Mouse (Mus musculus) myocyte (in vitro differentiated cells): Measurements from ENCODE around the gene Degs1. TPM values are rescaled to one million over a fixed set of nuclear protein-coding genes. Genes with fewer than 3 reads are reported as not detected.

ENCODE experiments used
- H3K27me3 ChIP-seq: one replicate; pipeline ENCODE4 v1.6.1; 2011; ENCODE audit not compliant: control insufficient read depth, insufficient read depth, insufficient read length
- H3K36me3 ChIP-seq: one replicate; pipeline ENCODE4 v1.6.1; 2011; ENCODE audit not compliant: control insufficient read depth, insufficient read depth
- H3K4me2 ChIP-seq: one replicate; pipeline ENCODE4 v1.6.1; 2011; ENCODE audit warnings: low read depth, control low read depth
- H3K4me3 ChIP-seq: one replicate; pipeline ENCODE4 v1.5.1; 2011; ENCODE audit warnings: mild to moderate bottlenecking, control low read depth, moderate library complexity
- H3K79me2 ChIP-seq: one replicate; pipeline ENCODE4 v1.6.1; 2011; ENCODE audit not compliant: control insufficient read depth, insufficient read depth
- H3ac ChIP-seq: one replicate; pipeline ENCODE4 v1.6.1; 2011; ENCODE audit not compliant: control insufficient read depth, insufficient read length
- CEBPB ChIP-seq: IDR thresholded peaks from 2 replicates; pipeline ENCODE4 v1.6.1; 2011; ENCODE audit warnings: mild to moderate bottlenecking, moderate library complexity; ENCODE audit not compliant: poor library complexity, insufficient read depth, severe bottlenecking
- E2F4 ChIP-seq: IDR thresholded peaks from one replicate; pipeline ENCODE4 v1.6.1; 2011; ENCODE audit warnings: mild to moderate bottlenecking, control low read depth, moderate library complexity; ENCODE audit not compliant: insufficient read depth
- MAX ChIP-seq: IDR thresholded peaks from one replicate; pipeline ENCODE4 v1.6.1; 2011; ENCODE audit warnings: low read depth, mild to moderate bottlenecking, control low read depth
- MYOD1 ChIP-seq, 3 experiments: IDR thresholded peaks; one replicate each; pipeline ENCODE4 v1.6.1; 2011; ENCODE audit warnings: control low read depth in 2 of 3, low read depth in 2 of 3, mild to moderate bottlenecking in 2 of 3, moderate library complexity in 1 of 3; ENCODE audit not compliant: insufficient read length in 2 of 3, control insufficient read depth in 1 of 3
- MYOG ChIP-seq, 3 experiments: IDR thresholded peaks; one replicate each; pipeline ENCODE4 v1.6.1; 2011; ENCODE audit warnings: control low read depth in 2 of 3, low read depth in 2 of 3, mild to moderate bottlenecking in 2 of 3; ENCODE audit not compliant: insufficient read length in 2 of 3, control insufficient read depth in 1 of 3, insufficient read depth in 1 of 3
- POLR2A ChIP-seq: IDR thresholded peaks from one replicate; pipeline ENCODE4 v1.6.1; 2011; ENCODE audit warnings: low read depth, mild to moderate bottlenecking, control low read depth, moderate library complexity; ENCODE audit not compliant: insufficient read length
- POLR2AphosphoS2 ChIP-seq: IDR thresholded peaks from one replicate; pipeline ENCODE4 v1.6.1; 2011; ENCODE audit warnings: low read depth, control low read depth; ENCODE audit not compliant: insufficient read length
- REST ChIP-seq: IDR thresholded peaks from one replicate; pipeline ENCODE4 v1.6.1; 2011; ENCODE audit warnings: mild to moderate bottlenecking, control low read depth, moderate library complexity; ENCODE audit not compliant: insufficient read depth, insufficient read length
- SRF ChIP-seq: IDR thresholded peaks from one replicate; pipeline ENCODE4 v1.6.1; 2011; ENCODE audit warnings: low read depth; ENCODE audit not compliant: control insufficient read depth, insufficient read length
- TCF12 ChIP-seq: IDR thresholded peaks from one replicate; pipeline ENCODE4 v1.6.1; 2011; ENCODE audit warnings: mild to moderate bottlenecking, control low read depth; ENCODE audit not compliant: poor library complexity, insufficient read depth, severe bottlenecking
- TCF3 ChIP-seq: IDR thresholded peaks from one replicate; pipeline ENCODE4 v1.6.1; 2011; ENCODE audit warnings: low read depth, control low read depth; ENCODE audit not compliant: insufficient read length
- USF1 ChIP-seq: IDR thresholded peaks from one replicate; pipeline ENCODE4 v1.6.1; 2011; ENCODE audit warnings: low read depth, mild to moderate bottlenecking, control low read depth, moderate library complexity
- polyA plus RNA-seq: library from polyadenylated mRNA; unstranded; fragments of >200 nt; fragmentation: generic; extraction: Trizol; gene quantifications from one replicate; pipeline ENCODE4 v1.2.1, GENCODE M21; 2012; ENCODE audit warnings: missing spikeins

Degs1 gene
- polyA plus RNA-seq, 1 experiment: 110 TPM

DNA sequence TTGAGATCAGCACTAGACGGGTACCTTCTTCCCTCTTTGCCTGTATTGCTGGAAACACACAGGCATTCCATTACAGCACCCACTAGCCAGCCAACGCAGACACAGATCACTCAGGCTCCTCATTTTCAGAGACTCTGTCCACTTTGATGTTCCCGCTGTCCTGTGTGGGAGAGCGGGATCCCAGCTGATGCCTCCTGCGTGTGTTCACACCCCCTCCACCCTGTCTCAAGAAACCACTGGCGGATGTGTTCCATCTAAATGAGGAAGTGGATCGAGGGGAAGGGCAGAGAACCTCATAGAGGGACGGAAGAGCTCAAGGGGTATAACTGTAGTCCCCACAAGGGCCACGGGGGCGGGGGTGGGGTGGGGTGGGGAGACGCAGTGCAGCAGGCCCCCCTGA is 27.6 kb downstream of the Degs1 start:
- no peaks in the 10 kb centered on the region for H3K36me3 ChIP-seq

DNA sequence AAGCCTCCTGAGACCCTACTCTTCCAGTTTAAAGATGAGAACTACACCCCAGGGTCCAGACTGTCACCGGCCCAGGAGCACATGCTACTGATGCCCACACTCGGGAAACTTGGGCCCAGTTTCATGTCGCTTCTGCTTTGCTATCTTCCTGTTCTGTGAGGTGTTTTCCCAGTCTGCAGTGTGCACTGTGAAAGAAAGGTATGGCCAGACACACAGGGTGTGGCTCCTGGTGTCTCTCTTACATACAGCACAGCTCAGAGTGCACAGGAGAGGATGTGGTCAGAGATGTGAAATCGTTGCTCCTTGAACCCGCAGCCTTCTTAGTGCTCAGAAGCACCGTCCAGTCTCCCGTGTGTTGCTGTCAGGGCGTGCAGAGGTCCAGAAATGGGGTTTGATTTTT is 28.0 kb downstream of the Degs1 start:
- TF ChIP-seq CEBPB (no peak), SRF (no peak), MYOG (IDR thresholded peaks at IDR 0.05; ENCODE audit: control insufficient read depth in 1 of 3, insufficient read depth in 1 of 3, insufficient read length in 2 of 3, low read depth in 2 of 3) (no peak), MYOD1 (IDR thresholded peaks at IDR 0.05; ENCODE audit: control insufficient read depth in 1 of 3, insufficient read length in 2 of 3, low read depth in 2 of 3) (no peak), TCF3 (no peak), POLR2A (no peak), MAX (no peak), POLR2AphosphoS2 (no peak), E2F4 (no peak), TCF12 (no peak), USF1 (no peak)
- no peaks in the 10 kb centered on the region for H3K27me3 ChIP-seq
- H3K4me2 ChIP-seq: no peak overlapping the region
- no peaks in the 10 kb centered on the region for H3K36me3 ChIP-seq
- H3ac ChIP-seq: no peak overlapping the region
- H3K79me2 ChIP-seq: no peaks in the 10 kb centered on the region
- no peak overlapping the region for H3K4me3 ChIP-seq

More for the DNA sequence above, 27.6 kb downstream of the Degs1 start:
- TF ChIP-seq CEBPB (no peak), USF1 (no peak), MYOG (IDR thresholded peaks at IDR 0.05; ENCODE audit: control insufficient read depth in 1 of 3, insufficient read depth in 1 of 3, insufficient read length in 2 of 3, low read depth in 2 of 3) (no peak), MAX (no peak), POLR2AphosphoS2 (no peak), TCF12 (no peak), REST (no peak), MYOD1 (IDR thresholded peaks at IDR 0.05; ENCODE audit: control insufficient read depth in 1 of 3, insufficient read length in 2 of 3, low read depth in 2 of 3) (no peak), E2F4 (no peak), SRF (no peak), POLR2A (no peak), TCF3 (no peak)
- Histone ChIP-seq H3ac (no peak overlapping the region), H3K79me2 (no peaks in the 10 kb centered on the region), H3K27me3 (no peaks in the 10 kb centered on the region), H3K4me3 (no peak overlapping the region), H3K4me2 (no peak overlapping the region)

DNA sequence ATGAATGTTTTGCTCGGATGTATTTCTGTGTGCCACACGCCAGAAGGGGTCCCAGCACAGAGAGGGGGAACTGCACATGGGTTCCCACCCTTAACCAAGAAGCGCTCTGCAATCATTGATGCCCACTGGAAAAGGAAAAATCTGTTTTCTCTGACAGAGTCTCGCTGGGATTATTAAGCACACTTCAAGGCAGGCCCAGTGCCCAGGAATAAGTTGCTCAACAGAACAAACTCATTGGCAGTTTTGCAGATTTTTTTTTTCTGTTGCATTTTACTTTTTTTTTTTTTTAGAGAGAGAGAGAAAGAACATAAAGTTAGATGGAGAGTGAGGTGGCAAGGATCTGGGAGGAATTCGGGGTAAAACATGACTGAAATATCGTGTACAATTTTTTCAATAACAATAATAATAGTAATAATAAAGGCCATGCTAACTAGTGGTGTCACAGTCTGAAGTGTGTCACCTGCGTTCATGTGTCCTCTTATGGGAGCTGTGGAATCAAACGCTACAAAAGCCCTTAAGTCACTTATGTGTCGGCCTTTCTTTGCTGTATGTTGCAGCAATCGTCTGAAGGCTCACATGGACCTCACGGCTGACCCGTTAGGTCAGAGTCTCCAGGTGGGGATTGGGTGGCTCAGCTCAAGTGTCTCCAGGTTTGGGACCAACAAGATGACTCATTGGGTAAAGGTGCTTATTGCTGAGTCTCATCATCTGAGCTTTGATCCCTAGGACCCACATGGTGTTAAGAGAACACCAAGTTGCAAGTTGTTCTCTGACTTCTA is 28.7 kb downstream of the Degs1 start:
- TF ChIP-seq POLR2AphosphoS2 (no peak), TCF12 (no peak), CEBPB (no peak), MYOD1 (IDR thresholded peaks at IDR 0.05; ENCODE audit: control insufficient read depth in 1 of 3, insufficient read length in 2 of 3, low read depth in 2 of 3) (no peak), MYOG (IDR thresholded peaks at IDR 0.05; ENCODE audit: control insufficient read depth in 1 of 3, insufficient read depth in 1 of 3, insufficient read length in 2 of 3, low read depth in 2 of 3) (no peak), REST (no peak), MAX (no peak), E2F4 (no peak), USF1 (no peak), TCF3 (no peak), SRF (no peak), POLR2A (no peak)

DNA sequence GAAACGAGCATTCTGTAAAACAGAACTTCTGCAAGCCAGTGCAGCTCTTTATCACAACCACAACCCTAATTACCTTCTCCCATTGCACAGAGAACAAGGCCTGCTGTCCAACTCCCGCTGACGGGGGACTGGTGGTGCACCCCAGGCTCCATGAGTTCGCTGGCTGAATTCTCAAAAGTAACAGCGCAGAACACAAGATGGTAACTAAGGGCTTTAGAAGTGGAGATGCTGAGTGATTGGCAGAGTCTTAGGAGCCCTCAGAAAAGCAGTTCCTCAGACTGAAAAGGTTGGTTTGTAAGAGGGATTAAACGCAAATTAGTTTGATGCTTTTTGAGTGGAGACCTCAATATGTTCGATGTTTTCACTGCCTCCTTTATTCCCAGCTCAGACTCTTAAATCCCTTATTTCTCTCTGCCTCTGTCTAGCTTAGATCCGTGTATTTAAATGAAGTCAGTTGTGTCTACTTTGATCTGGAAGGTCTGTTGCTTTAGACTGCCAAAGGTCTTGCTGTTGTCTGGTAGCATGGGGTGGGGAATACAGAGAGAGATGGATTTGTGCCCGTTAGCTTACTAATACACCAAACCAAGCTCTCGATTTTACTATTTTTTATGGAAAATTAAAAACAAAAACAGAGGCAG is 30.0 kb downstream of the Degs1 start:
- no peak overlapping the region for H3ac ChIP-seq
- no peaks in the 10 kb centered on the region for H3K36me3 ChIP-seq
- no peaks in the 10 kb centered on the region for H3K27me3 ChIP-seq

More for the DNA sequence above, 28.7 kb downstream of the Degs1 start:
- Histone ChIP-seq H3K27me3 (no peaks in the 10 kb centered on the region), H3K4me2 (no peak overlapping the region), H3K4me3 (no peak overlapping the region), H3K79me2 (no peaks in the 10 kb centered on the region), H3ac (no peak overlapping the region), H3K36me3 (no peaks in the 10 kb centered on the region)

More for the DNA sequence above, 30.0 kb downstream of the Degs1 start:
- Histone ChIP-seq H3K79me2 (no peaks in the 10 kb centered on the region), H3K4me3 (no peak overlapping the region), H3K4me2 (no peak overlapping the region)
- TF ChIP-seq MYOD1 (IDR thresholded peaks at IDR 0.05; ENCODE audit: control insufficient read depth in 1 of 3, insufficient read length in 2 of 3, low read depth in 2 of 3) (no peak), USF1 (no peak), SRF (no peak), MAX (no peak), POLR2A (no peak), POLR2AphosphoS2 (no peak), MYOG (IDR thresholded peaks at IDR 0.05; ENCODE audit: control insufficient read depth in 1 of 3, insufficient read depth in 1 of 3, insufficient read length in 2 of 3, low read depth in 2 of 3) (no peak), TCF12 (no peak), E2F4 (no peak)
